Mouse (Mus musculus) layer of hippocampus, postnatal 25 days (tissue): ENCODE results near the gene Shisal1. TPM values are rescaled to one million over a fixed set of nuclear protein-coding genes. Genes with fewer than 3 reads are reported as not detected.
A peak's percentile ranks its signal among the peaks of the same experiment; 100 is the strongest.

Experiments
- DNase-seq, 2 experiments: peaks; one replicate each; pipeline ENCODE4 v3.0.0; 2022; ENCODE audit warnings: mixed read lengths in 2 of 2, low spot score in 1 of 2; ENCODE audit errors: extremely low spot score in 1 of 2
- total RNA-seq, 2 experiments: library from RNA; stranded (reverse); gene quantifications; 2 replicates each; pipeline ENCODE4 v1.2.3; 2021

Shisal1 gene
- total RNA-seq, 2 experiments from 2014 or later, result 62.5 to 65.1 TPM

GRCm38 (mm10) chr15:84384066-84384465 lies 62.8 kb downstream of the Shisal1 start:
- DNase-seq, result no peak

- no peak for DNase-seq
These were observed 66.7 kb downstream of the Shisal1 start for GRCm38 (mm10) chr15:84380181-84380580.

- no peak for DNase-seq
These were observed 68.2 kb downstream of the Shisal1 start for GRCm38 (mm10) chr15:84378734-84379133.

GRCm38 (mm10) chr15:84372801-84373200 lies 74.1 kb downstream of the Shisal1 start:
- DNase-seq, result no peak

GRCm38 (mm10) chr15:84367402-84367801 lies 79.5 kb downstream of the Shisal1 start:
- DNase-seq, result no peak

- peak in 1 of 2 experiments; percentile 41 for DNase-seq
These were observed 80.3 kb downstream of the Shisal1 start for GRCm38 (mm10) chr15:84366574-84366989.

GRCm38 (mm10) chr15:84365675-84366381 lies 81.1 kb downstream of the Shisal1 start:
- DNase-seq, result no peak

- no peak for DNase-seq
These were observed 82.2 kb downstream of the Shisal1 start for GRCm38 (mm10) chr15:84364746-84365145.

- no peak for DNase-seq
These were observed 91.8 kb downstream of the Shisal1 start for GRCm38 (mm10) chr15:84355081-84355480.

- peak; percentile 54 to 71 for DNase-seq
These were observed 94.7 kb downstream of the Shisal1 start for GRCm38 (mm10) chr15:84351915-84352844.

GRCm38 (mm10) chr15:84351342-84351741 lies 95.6 kb downstream of the Shisal1 start:
- no peak for DNase-seq

GRCm38 (mm10) chr15:84349915-84350738 lies 96.8 kb downstream of the Shisal1 start:
- DNase-seq, result no peak

- DNase-seq, result no peak
These were observed 98.1 kb downstream of the Shisal1 start for GRCm38 (mm10) chr15:84348769-84349168.

- no peak for DNase-seq
These were observed 106.0 kb downstream of the Shisal1 start for GRCm38 (mm10) chr15:84340926-84341325.

- DNase-seq, result no peak
These were observed 109.3 kb downstream of the Shisal1 start for GRCm38 (mm10) chr15:84337599-84337998.

- no peak for DNase-seq
These were observed 110.5 kb downstream of the Shisal1 start for GRCm38 (mm10) chr15:84336281-84336817.

- no peak for DNase-seq
These were observed 115.8 kb downstream of the Shisal1 start for GRCm38 (mm10) chr15:84331066-84331612.

GRCm38 (mm10) chr15:84329940-84330339 lies 117.0 kb downstream of the Shisal1 start:
- DNase-seq, result no peak
